Mouse (Mus musculus): ENCODE measurements at regions not wholly inside any gene's neighbourhood (a gene's known extent, or its start where the extent isn't known, plus 50 kb on each side); places are given as distances from the start of the nearest gene placed in this dataset.

DNA sequence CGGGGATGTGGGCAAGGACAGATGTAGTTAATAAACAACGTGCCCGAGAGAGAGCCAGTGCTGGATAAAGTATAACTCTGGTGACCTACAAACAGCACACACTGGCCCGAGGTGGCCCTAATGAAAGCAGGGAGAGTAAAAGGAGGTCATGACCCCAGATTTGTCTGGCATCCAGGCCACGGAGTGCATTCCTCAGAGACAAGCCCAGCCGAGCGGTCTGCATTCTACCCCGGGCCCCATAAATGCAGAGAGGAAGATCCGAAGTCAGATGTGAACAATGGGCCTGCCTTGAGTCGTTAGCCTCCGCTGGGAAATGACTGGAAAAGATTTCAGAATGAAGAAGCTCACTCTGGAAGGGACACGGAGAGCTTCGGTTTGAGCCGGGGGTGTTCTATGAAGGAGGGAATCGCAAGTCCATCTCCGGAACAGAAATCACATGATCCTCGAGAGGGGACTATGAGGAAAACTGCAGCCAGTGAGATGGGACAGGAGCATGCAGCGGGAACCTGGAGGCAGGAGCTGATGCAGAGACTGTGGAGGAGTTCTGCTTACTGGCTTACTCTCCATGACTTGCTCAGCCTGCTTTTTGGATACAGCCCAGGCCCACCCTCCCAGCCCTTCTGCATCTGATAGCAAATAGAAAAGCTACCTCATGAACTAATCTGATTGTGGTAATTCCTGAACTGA, 103.9 kb upstream of the Dapk1 start:
- ATAC-seq (ENCODE audit: insufficient number of reproducible peaks, low FRiP score, low TSS enrichment, low read depth), result no peak
- no peak overlapping the region for H3K27ac ChIP-seq (replicated peaks; ENCODE audit: low read depth, low read length)
- no peaks in the 10 kb centered on the region for H3K9me3 ChIP-seq (ENCODE audit: control insufficient read depth, low read length)
- H3K36me3 ChIP-seq (ENCODE audit: control insufficient read depth, insufficient read depth, low read length), result no peaks in the 10 kb centered on the region
- H3K4me1 ChIP-seq (ENCODE audit: control insufficient read depth, insufficient read depth, low read length), result peaks cover 3% of the 10 kb centered on the region; the same call in 1 of the 2 replicates
- peak; percentile 41 for DNase-seq (ENCODE audit: low spot score)
- no peak overlapping the region for H3K9ac ChIP-seq (ENCODE audit: low read length)
- no peaks in the 10 kb centered on the region for H3K27me3 ChIP-seq (ENCODE audit: control insufficient read depth, insufficient read depth, low read length)
- no peak overlapping the region for H3K4me3 ChIP-seq (ENCODE audit: low read depth, low read length)
- no peak overlapping the region for H3K4me2 ChIP-seq (ENCODE audit: low read depth, severe bottlenecking)
- 23% methylated on average over 18 of the region's 18 CpGs for WGBS

DNA sequence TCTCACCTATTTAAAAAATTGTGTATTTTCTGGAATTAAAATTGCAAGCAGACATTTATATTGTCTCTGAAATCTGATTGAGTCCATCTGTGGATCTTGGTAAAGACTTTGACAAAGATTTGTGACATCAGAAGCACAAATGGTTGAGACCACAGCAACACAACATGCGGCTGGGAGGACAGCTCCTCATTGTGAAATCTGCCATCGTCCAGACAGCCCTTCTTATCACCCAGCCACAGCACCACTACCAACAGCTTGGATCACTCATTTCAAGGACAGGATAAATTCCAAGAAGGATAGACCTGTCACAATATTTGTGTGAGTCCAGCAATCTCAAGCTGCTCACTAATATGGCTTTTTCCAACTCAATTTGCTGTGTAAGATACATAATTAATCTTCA, 97.6 kb upstream of the Dapk1 start:
- no peak overlapping the region for H3K4me3 ChIP-seq (ENCODE audit: low read depth, low read length)
- H3K27me3 ChIP-seq (ENCODE audit: control insufficient read depth, insufficient read depth, low read length), result no peaks in the 10 kb centered on the region
- WGBS, result 90% methylated on average over 2 of the region's 2 CpGs
- no peaks in the 10 kb centered on the region for H3K9me3 ChIP-seq (ENCODE audit: control insufficient read depth, low read length)
- DNase-seq (ENCODE audit: low spot score) (no peak), ATAC-seq (ENCODE audit: insufficient number of reproducible peaks, low FRiP score, low TSS enrichment, low read depth) (no peak)
- no peak overlapping the region for H3K9ac ChIP-seq (ENCODE audit: low read length)
- H3K4me2 ChIP-seq (ENCODE audit: low read depth, severe bottlenecking), result no peak overlapping the region
- no peak overlapping the region for H3K27ac ChIP-seq (replicated peaks; ENCODE audit: low read depth, low read length)
- no peaks in the 10 kb centered on the region for H3K4me1 ChIP-seq (ENCODE audit: control insufficient read depth, insufficient read depth, low read length)
- no peaks in the 10 kb centered on the region for H3K36me3 ChIP-seq (ENCODE audit: control insufficient read depth, insufficient read depth, low read length)

DNA sequence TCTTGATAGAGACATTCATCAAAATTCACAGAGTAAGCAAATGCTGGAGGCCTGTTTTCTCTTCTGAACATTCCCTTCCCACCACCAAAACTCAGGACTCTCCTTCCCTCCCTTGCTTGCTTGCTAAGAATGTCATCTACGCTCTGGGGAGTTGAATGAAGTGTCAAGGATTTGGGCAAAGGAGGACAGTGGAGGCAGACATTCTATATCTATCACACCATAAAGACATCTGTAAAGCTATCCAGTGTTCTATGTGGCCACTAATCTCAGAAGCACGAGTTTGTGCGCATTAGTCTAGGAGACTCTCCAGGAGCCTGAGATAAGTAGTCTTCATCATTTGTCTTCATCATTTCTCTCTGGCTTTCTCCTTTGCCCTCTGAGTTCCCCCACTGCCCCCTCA, 94.1 kb upstream of the Dapk1 start:
- H3K4me3 ChIP-seq (ENCODE audit: low read depth, low read length), result no peak overlapping the region
- H3K9ac ChIP-seq (ENCODE audit: low read length), result no peak overlapping the region
- H3K4me1 ChIP-seq (ENCODE audit: control insufficient read depth, insufficient read depth, low read length), result no peaks in the 10 kb centered on the region
- no peaks in the 10 kb centered on the region for H3K27me3 ChIP-seq (ENCODE audit: control insufficient read depth, insufficient read depth, low read length)
- no peaks in the 10 kb centered on the region for H3K9me3 ChIP-seq (ENCODE audit: control insufficient read depth, low read length)
- ATAC-seq (ENCODE audit: insufficient number of reproducible peaks, low FRiP score, low TSS enrichment, low read depth) (no peak), DNase-seq (ENCODE audit: low spot score) (no peak)
- H3K4me2 ChIP-seq (ENCODE audit: low read depth, severe bottlenecking), result no peak overlapping the region
- no peak overlapping the region for H3K27ac ChIP-seq (replicated peaks; ENCODE audit: low read depth, low read length)
- H3K36me3 ChIP-seq (ENCODE audit: control insufficient read depth, insufficient read depth, low read length), result no peaks in the 10 kb centered on the region
- WGBS, result 45% methylated on average over 3 of the region's 3 CpGs

DNA sequence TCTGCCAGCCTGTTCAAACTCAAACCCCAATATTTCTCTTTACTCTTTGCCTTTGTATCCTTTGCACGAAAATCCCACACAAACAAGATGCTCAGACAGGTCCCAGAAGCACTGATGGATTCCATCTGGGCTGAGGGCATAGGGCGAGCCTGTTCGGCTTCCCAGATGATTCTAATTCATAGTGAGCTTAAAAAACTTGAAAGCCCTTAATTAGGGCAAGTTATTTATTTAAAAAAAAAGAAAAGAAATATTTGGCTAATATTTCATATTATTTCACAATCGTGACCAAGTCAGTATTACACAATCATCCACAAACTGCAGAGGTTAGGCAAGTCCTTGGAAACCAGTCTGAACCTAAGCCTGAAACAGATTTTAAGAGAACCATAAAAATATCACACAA, 93.7 kb upstream of the Dapk1 start:
- no peak overlapping the region for H3K4me2 ChIP-seq (ENCODE audit: low read depth, severe bottlenecking)
- no peak overlapping the region for H3K27ac ChIP-seq (replicated peaks; ENCODE audit: low read depth, low read length)
- H3K4me3 ChIP-seq (ENCODE audit: low read depth, low read length), result no peak overlapping the region
- no peak overlapping the region for H3K9ac ChIP-seq (ENCODE audit: low read length)
- no peaks in the 10 kb centered on the region for H3K27me3 ChIP-seq (ENCODE audit: control insufficient read depth, insufficient read depth, low read length)
- ATAC-seq (ENCODE audit: insufficient number of reproducible peaks, low FRiP score, low TSS enrichment, low read depth) (no peak), DNase-seq (ENCODE audit: low spot score) (peak; percentile 40)
- no peaks in the 10 kb centered on the region for H3K36me3 ChIP-seq (ENCODE audit: control insufficient read depth, insufficient read depth, low read length)
- 19% methylated on average over 4 of the region's 4 CpGs for WGBS
- no peaks in the 10 kb centered on the region for H3K4me1 ChIP-seq (ENCODE audit: control insufficient read depth, insufficient read depth, low read length)
- H3K9me3 ChIP-seq (ENCODE audit: control insufficient read depth, low read length), result no peaks in the 10 kb centered on the region

DNA sequence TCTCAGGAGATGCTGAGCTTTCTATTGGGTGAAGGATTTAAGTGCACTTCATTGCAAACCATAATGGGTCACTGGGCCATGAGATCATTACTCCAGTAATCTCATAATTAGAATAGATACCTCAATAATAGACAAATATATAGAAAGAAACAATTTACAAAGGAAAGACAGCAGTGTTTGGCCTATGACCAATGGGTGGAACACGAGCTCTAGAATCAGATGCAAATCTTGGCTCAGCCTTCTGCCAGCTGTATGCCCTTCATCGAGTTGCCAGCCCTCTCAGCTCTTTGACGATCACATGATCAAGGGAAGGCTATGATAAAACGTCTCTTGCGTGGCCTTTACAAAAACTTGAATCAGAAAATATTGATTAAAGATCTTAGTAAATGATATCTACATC, 92.9 kb upstream of the Dapk1 start:
- no peaks in the 10 kb centered on the region for H3K36me3 ChIP-seq (ENCODE audit: control insufficient read depth, insufficient read depth, low read length)
- DNase-seq (ENCODE audit: low spot score), result no peak
- H3K27ac ChIP-seq (replicated peaks; ENCODE audit: low read depth, low read length), result no peak overlapping the region
- no peak overlapping the region for H3K4me2 ChIP-seq (ENCODE audit: low read depth, severe bottlenecking)
- 84% methylated on average over 5 of the region's 5 CpGs for WGBS
- H3K9me3 ChIP-seq (ENCODE audit: control insufficient read depth, low read length), result no peaks in the 10 kb centered on the region
- ATAC-seq (ENCODE audit: insufficient number of reproducible peaks, low FRiP score, low TSS enrichment, low read depth), result no peak
- H3K27me3 ChIP-seq (ENCODE audit: control insufficient read depth, insufficient read depth, low read length), result no peaks in the 10 kb centered on the region
- H3K4me1 ChIP-seq (ENCODE audit: control insufficient read depth, insufficient read depth, low read length), result no peaks in the 10 kb centered on the region
- H3K9ac ChIP-seq (ENCODE audit: low read length), result no peak overlapping the region
- no peak overlapping the region for H3K4me3 ChIP-seq (ENCODE audit: low read depth, low read length)

DNA sequence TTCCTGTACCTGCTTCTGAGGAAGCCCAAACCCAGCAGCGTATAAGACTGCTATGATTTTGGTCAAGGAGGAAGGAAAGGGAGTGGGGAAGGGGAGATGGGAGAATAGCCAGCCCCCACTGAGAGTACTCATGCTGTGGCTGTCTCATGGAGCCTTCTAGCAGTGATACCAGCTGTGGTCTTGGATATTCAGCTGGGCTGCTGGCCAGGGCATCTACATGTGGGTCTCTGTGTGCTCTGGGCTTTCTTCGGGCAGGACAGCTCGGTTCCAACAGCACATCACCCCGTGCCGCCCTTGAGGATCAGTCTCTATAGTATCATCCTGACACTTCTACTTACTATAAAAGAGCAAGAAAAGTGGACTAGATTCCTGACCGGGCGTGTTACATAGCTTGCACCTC, 90.6 kb upstream of the Dapk1 start:
- no peaks in the 10 kb centered on the region for H3K9me3 ChIP-seq (ENCODE audit: control insufficient read depth, low read length)
- H3K9ac ChIP-seq (ENCODE audit: low read length), result no peak overlapping the region
- ATAC-seq (ENCODE audit: insufficient number of reproducible peaks, low FRiP score, low TSS enrichment, low read depth) (no peak), DNase-seq (ENCODE audit: low spot score) (no peak)
- WGBS, result 98% methylated on average over 7 of the region's 7 CpGs
- no peak overlapping the region for H3K4me2 ChIP-seq (ENCODE audit: low read depth, severe bottlenecking)
- H3K27me3 ChIP-seq (ENCODE audit: control insufficient read depth, insufficient read depth, low read length), result no peaks in the 10 kb centered on the region
- H3K27ac ChIP-seq (replicated peaks; ENCODE audit: low read depth, low read length), result no peak overlapping the region
- no peak overlapping the region for H3K4me3 ChIP-seq (ENCODE audit: low read depth, low read length)
- H3K36me3 ChIP-seq (ENCODE audit: control insufficient read depth, insufficient read depth, low read length), result no peaks in the 10 kb centered on the region
- no peaks in the 10 kb centered on the region for H3K4me1 ChIP-seq (ENCODE audit: control insufficient read depth, insufficient read depth, low read length)

DNA sequence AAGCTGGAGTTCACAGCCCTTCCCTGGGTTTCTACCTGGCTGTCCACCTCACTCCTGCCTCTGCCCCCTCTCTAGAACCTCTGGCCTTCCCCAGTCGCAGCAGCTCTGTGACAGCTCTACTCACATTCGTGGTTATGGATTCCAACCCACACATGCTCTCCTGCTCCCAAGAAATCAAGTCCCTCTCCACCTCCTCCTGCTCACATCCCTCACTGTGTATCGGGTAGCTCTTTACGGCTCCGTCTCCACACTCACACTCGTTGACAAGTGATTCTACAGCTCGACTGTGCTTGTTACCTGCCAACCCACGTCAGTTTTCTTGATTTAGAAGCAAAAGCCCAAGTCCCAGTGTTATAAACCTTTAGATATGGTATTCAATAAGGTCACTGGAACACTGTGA, 90.1 kb upstream of the Dapk1 start:
- ATAC-seq (ENCODE audit: insufficient number of reproducible peaks, low FRiP score, low TSS enrichment, low read depth), result no peak
- H3K36me3 ChIP-seq (ENCODE audit: control insufficient read depth, insufficient read depth, low read length), result no peaks in the 10 kb centered on the region
- 83% methylated on average over 8 of the region's 8 CpGs for WGBS

DNA sequence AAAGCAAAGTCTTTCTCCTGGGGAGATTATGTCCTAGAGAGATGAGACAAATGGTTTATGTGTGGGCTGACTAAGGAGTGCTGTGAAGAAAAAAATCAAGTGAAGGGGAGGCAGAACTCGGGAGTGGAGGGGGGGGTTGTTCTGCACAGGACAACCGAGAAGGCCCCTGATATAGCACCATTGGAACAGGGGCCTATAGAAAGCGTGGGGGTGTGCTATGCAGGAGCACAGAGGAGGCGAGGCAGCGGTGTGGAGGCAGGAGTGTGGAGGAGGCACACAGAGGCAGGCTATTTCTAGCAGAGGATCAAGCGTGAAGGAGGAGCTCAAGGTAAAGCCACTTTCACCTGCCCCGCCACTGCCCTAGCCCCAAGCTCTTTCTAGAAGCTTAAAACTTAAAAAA, 88.0 kb upstream of the Dapk1 start:
- Histone ChIP-seq H3K27ac (replicated peaks; ENCODE audit: low read depth, low read length) (no peak overlapping the region), H3K9ac (ENCODE audit: low read length) (no peak overlapping the region), H3K4me3 (ENCODE audit: low read depth, low read length) (no peak overlapping the region), H3K4me1 (ENCODE audit: control insufficient read depth, insufficient read depth, low read length) (no peaks in the 10 kb centered on the region), H3K9me3 (ENCODE audit: control insufficient read depth, low read length) (no peaks in the 10 kb centered on the region), H3K4me2 (ENCODE audit: low read depth, severe bottlenecking) (no peak overlapping the region), H3K36me3 (ENCODE audit: control insufficient read depth, insufficient read depth, low read length) (no peaks in the 10 kb centered on the region), H3K27me3 (ENCODE audit: control insufficient read depth, insufficient read depth, low read length) (no peaks in the 10 kb centered on the region)
- no peak for DNase-seq (ENCODE audit: low spot score)
- ATAC-seq (ENCODE audit: insufficient number of reproducible peaks, low FRiP score, low TSS enrichment, low read depth), result no peak
- WGBS, result 81% methylated on average over 7 of the region's 7 CpGs

More for the DNA sequence above, 90.1 kb upstream of the Dapk1 start:
- no peak overlapping the region for H3K4me2 ChIP-seq (ENCODE audit: low read depth, severe bottlenecking)
- no peaks in the 10 kb centered on the region for H3K9me3 ChIP-seq (ENCODE audit: control insufficient read depth, low read length)
- no peak overlapping the region for H3K27ac ChIP-seq (replicated peaks; ENCODE audit: low read depth, low read length)
- no peak overlapping the region for H3K4me3 ChIP-seq (ENCODE audit: low read depth, low read length)
- H3K27me3 ChIP-seq (ENCODE audit: control insufficient read depth, insufficient read depth, low read length), result no peaks in the 10 kb centered on the region
- no peak overlapping the region for H3K9ac ChIP-seq (ENCODE audit: low read length)
- H3K4me1 ChIP-seq (ENCODE audit: control insufficient read depth, insufficient read depth, low read length), result no peaks in the 10 kb centered on the region
- DNase-seq (ENCODE audit: low spot score), result no peak

DNA sequence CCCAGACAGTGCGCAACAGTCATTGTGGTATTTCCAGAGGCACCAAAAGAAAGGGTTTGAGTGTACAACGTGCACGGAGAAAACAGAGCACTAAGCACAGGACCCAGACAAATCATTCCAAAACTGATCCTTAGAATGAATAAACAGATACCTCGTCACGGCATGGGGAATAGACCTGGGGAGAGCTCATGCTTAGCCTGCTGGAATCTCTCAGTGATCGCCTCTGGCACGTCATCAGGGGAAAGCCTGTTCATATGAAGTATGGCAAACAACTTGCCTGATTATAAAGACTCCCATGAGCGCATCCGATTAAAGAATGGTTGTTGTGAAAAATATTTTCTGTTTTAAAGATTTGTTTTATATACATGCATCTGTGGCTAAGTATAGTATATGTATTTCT, 86.9 kb upstream of the Dapk1 start:
- ATAC-seq (ENCODE audit: insufficient number of reproducible peaks, low FRiP score, low TSS enrichment, low read depth) (no peak), DNase-seq (ENCODE audit: low spot score) (no peak)
- Histone ChIP-seq H3K9ac (ENCODE audit: low read length) (no peak overlapping the region), H3K4me3 (ENCODE audit: low read depth, low read length) (no peak overlapping the region), H3K9me3 (ENCODE audit: control insufficient read depth, low read length) (no peaks in the 10 kb centered on the region), H3K36me3 (ENCODE audit: control insufficient read depth, insufficient read depth, low read length) (no peaks in the 10 kb centered on the region), H3K27ac (replicated peaks; ENCODE audit: low read depth, low read length) (no peak overlapping the region), H3K27me3 (ENCODE audit: control insufficient read depth, insufficient read depth, low read length) (no peaks in the 10 kb centered on the region), H3K4me2 (ENCODE audit: low read depth, severe bottlenecking) (no peak overlapping the region), H3K4me1 (ENCODE audit: control insufficient read depth, insufficient read depth, low read length) (no peaks in the 10 kb centered on the region)
- 88% methylated on average over 9 of the region's 9 CpGs for WGBS

All from limb, embryonic 11.5 days (tissue).